Mouse (Mus musculus): ENCODE measurements around the gene Gm21190. TPM values are rescaled to one million over a fixed set of nuclear protein-coding genes. Genes with fewer than 3 reads are reported as not detected.
"Not testable (repeated sequence)": the region's sequence is repeated elsewhere in the genome, so short reads cannot be mapped to it uniquely, and the experiment has no call there.

The Gm21190 gene
- polyA plus RNA-seq, 2 experiments = not detected

GRCm38 (mm10) chr5:15522470-15522869, 6.6 kb downstream of the Gm21190 start:
- not testable (repeated sequence) for H3K4me2 ChIP-seq (replicated peaks; ENCODE audit: low read depth, low read length, severe bottlenecking); H3K27me3 ChIP-seq (ENCODE audit: control insufficient read depth, insufficient read depth, low read length); H3K27ac ChIP-seq (replicated peaks; ENCODE audit: low read depth, low read length); H3K4me1 ChIP-seq (ENCODE audit: control insufficient read depth, insufficient read depth, low read length); H3K9me3 ChIP-seq (ENCODE audit: control insufficient read depth, low read length); H3K4me3 ChIP-seq (replicated peaks; ENCODE audit: low read length); ATAC-seq (ENCODE audit: low FRiP score, low read depth); H3K36me3 ChIP-seq (ENCODE audit: control insufficient read depth, insufficient read depth, low read length); H3K9ac ChIP-seq (ENCODE audit: low read depth, low read length, severe bottlenecking); DNase-seq (ENCODE audit: low spot score)

- H3K4me1 ChIP-seq (ENCODE audit: control insufficient read depth, insufficient read depth, low read length) = not testable (repeated sequence)
These were observed 7.0 kb downstream of the Gm21190 start for GRCm38 (mm10) chr5:15522028-15522427.

GRCm38 (mm10) chr5:15520418-15520817, 8.6 kb downstream of the Gm21190 start:
- H3K4me3 ChIP-seq (replicated peaks; ENCODE audit: low read length); H3K4me2 ChIP-seq (replicated peaks; ENCODE audit: low read depth, low read length, severe bottlenecking); H3K27me3 ChIP-seq (ENCODE audit: control insufficient read depth, insufficient read depth, low read length); H3K9me3 ChIP-seq (ENCODE audit: control insufficient read depth, low read length); ATAC-seq (ENCODE audit: low FRiP score, low read depth); H3K27ac ChIP-seq (replicated peaks; ENCODE audit: low read depth, low read length); H3K9ac ChIP-seq (ENCODE audit: low read depth, low read length, severe bottlenecking); H3K36me3 ChIP-seq (ENCODE audit: control insufficient read depth, insufficient read depth, low read length); H3K4me1 ChIP-seq (ENCODE audit: control insufficient read depth, insufficient read depth, low read length): not testable (repeated sequence)
- DNase-seq (ENCODE audit: low spot score) = peak; percentile 14
- WGBS = 20% methylated on average over 5 of the region's 5 CpGs

More at GRCm38 (mm10) chr5:15522028-15522427, 7.0 kb downstream of the Gm21190 start:
- not testable (repeated sequence) for DNase-seq (ENCODE audit: low spot score); H3K27me3 ChIP-seq (ENCODE audit: control insufficient read depth, insufficient read depth, low read length); ATAC-seq (ENCODE audit: low FRiP score, low read depth); H3K4me2 ChIP-seq (replicated peaks; ENCODE audit: low read depth, low read length, severe bottlenecking); H3K9me3 ChIP-seq (ENCODE audit: control insufficient read depth, low read length); H3K36me3 ChIP-seq (ENCODE audit: control insufficient read depth, insufficient read depth, low read length); H3K4me3 ChIP-seq (replicated peaks; ENCODE audit: low read length); H3K27ac ChIP-seq (replicated peaks; ENCODE audit: low read depth, low read length); H3K9ac ChIP-seq (ENCODE audit: low read depth, low read length, severe bottlenecking)
- 33% methylated on average over 2 of the region's 2 CpGs for WGBS

GRCm38 (mm10) chr5:15517150-15517549, 11.9 kb downstream of the Gm21190 start:
- not testable (repeated sequence) for H3K4me1 ChIP-seq (ENCODE audit: control insufficient read depth, insufficient read depth, low read length); H3K36me3 ChIP-seq (ENCODE audit: control insufficient read depth, insufficient read depth, low read length); H3K4me3 ChIP-seq (replicated peaks; ENCODE audit: low read length); H3K9me3 ChIP-seq (ENCODE audit: control insufficient read depth, low read length); H3K27ac ChIP-seq (replicated peaks; ENCODE audit: low read depth, low read length); H3K4me2 ChIP-seq (replicated peaks; ENCODE audit: low read depth, low read length, severe bottlenecking); DNase-seq (ENCODE audit: low spot score); H3K27me3 ChIP-seq (ENCODE audit: control insufficient read depth, insufficient read depth, low read length); H3K9ac ChIP-seq (ENCODE audit: low read depth, low read length, severe bottlenecking)
- WGBS = 66% methylated on average over 2 of the region's 2 CpGs
- ATAC-seq (ENCODE audit: low FRiP score, low read depth) = peak; percentile 15; the same call in 1 of the 2 replicates

- H3K9ac ChIP-seq (ENCODE audit: low read depth, low read length, severe bottlenecking); H3K4me2 ChIP-seq (replicated peaks; ENCODE audit: low read depth, low read length, severe bottlenecking); DNase-seq (ENCODE audit: low spot score); H3K27ac ChIP-seq (replicated peaks; ENCODE audit: low read depth, low read length); H3K27me3 ChIP-seq (ENCODE audit: control insufficient read depth, insufficient read depth, low read length); H3K4me1 ChIP-seq (ENCODE audit: control insufficient read depth, insufficient read depth, low read length); ATAC-seq (ENCODE audit: low FRiP score, low read depth); H3K36me3 ChIP-seq (ENCODE audit: control insufficient read depth, insufficient read depth, low read length); H3K4me3 ChIP-seq (replicated peaks; ENCODE audit: low read length): not testable (repeated sequence)
- peaks cover 16% of the 10 kb centered on the region for H3K9me3 ChIP-seq (ENCODE audit: control insufficient read depth, low read length)
- whole genome bisulfite sequencing = 65% methylated on average over 3 of the region's 3 CpGs
These were observed 16.8 kb downstream of the Gm21190 start for GRCm38 (mm10) chr5:15512236-15512635.

GRCm38 (mm10) chr5:15509911-15510310, 19.1 kb downstream of the Gm21190 start:
- not testable (repeated sequence) for H3K4me3 ChIP-seq (replicated peaks; ENCODE audit: low read length); H3K36me3 ChIP-seq (ENCODE audit: control insufficient read depth, insufficient read depth, low read length); H3K9ac ChIP-seq (ENCODE audit: low read depth, low read length, severe bottlenecking); H3K27ac ChIP-seq (replicated peaks; ENCODE audit: low read depth, low read length); DNase-seq (ENCODE audit: low spot score); ATAC-seq (ENCODE audit: low FRiP score, low read depth); H3K4me1 ChIP-seq (ENCODE audit: control insufficient read depth, insufficient read depth, low read length); H3K4me2 ChIP-seq (replicated peaks; ENCODE audit: low read depth, low read length, severe bottlenecking); H3K27me3 ChIP-seq (ENCODE audit: control insufficient read depth, insufficient read depth, low read length)
- peaks cover 16% of the 10 kb centered on the region for H3K9me3 ChIP-seq (ENCODE audit: control insufficient read depth, low read length)
- 81% methylated on average over 1 of the region's 1 CpGs for WGBS

- not testable (repeated sequence) for H3K4me2 ChIP-seq (replicated peaks; ENCODE audit: low read depth, low read length, severe bottlenecking); H3K4me3 ChIP-seq (replicated peaks; ENCODE audit: low read length); H3K36me3 ChIP-seq (ENCODE audit: control insufficient read depth, insufficient read depth, low read length); H3K4me1 ChIP-seq (ENCODE audit: control insufficient read depth, insufficient read depth, low read length); H3K9ac ChIP-seq (ENCODE audit: low read depth, low read length, severe bottlenecking); H3K27ac ChIP-seq (replicated peaks; ENCODE audit: low read depth, low read length); H3K27me3 ChIP-seq (ENCODE audit: control insufficient read depth, insufficient read depth, low read length)
- ATAC-seq (ENCODE audit: low FRiP score, low read depth) = 0 out of 2 replicates have a peak, but pooled peaks have one; percentile 50
- H3K9me3 ChIP-seq (ENCODE audit: control insufficient read depth, low read length) = peaks cover 16% of the 10 kb centered on the region
- peak; percentile 16 for DNase-seq (ENCODE audit: low spot score)
- 59% methylated on average over 6 of the region's 6 CpGs for WGBS
These were observed 20.3 kb downstream of the Gm21190 start for GRCm38 (mm10) chr5:15508460-15509451.

- not testable (repeated sequence) for H3K4me3 ChIP-seq (replicated peaks; ENCODE audit: low read length); H3K9ac ChIP-seq (ENCODE audit: low read depth, low read length, severe bottlenecking); H3K27ac ChIP-seq (replicated peaks; ENCODE audit: low read depth, low read length); H3K36me3 ChIP-seq (ENCODE audit: control insufficient read depth, insufficient read depth, low read length); H3K27me3 ChIP-seq (ENCODE audit: control insufficient read depth, insufficient read depth, low read length); H3K4me1 ChIP-seq (ENCODE audit: control insufficient read depth, insufficient read depth, low read length); H3K4me2 ChIP-seq (replicated peaks; ENCODE audit: low read depth, low read length, severe bottlenecking)
- H3K9me3 ChIP-seq (ENCODE audit: control insufficient read depth, low read length) = peaks cover 16% of the 10 kb centered on the region
- WGBS = 66% methylated on average over 6 of the region's 6 CpGs
- DNase-seq (ENCODE audit: low spot score) = peak; percentile 18
- ATAC-seq (ENCODE audit: low FRiP score, low read depth) = 0 out of 2 replicates have a peak, but pooled peaks have one; percentile 23
These were observed 21.1 kb downstream of the Gm21190 start for GRCm38 (mm10) chr5:15507757-15508459.
